Mouse (Mus musculus): ENCODE measurements around the gene Gdpgp1.

Gdpgp1 gene

GRCm38 (mm10) chr7:80232489-80233029, at the start of gene Gdpgp1, which contains the start of gene Cib1:
Gdpgp1 (plus strand) TSS chr7:80232865.
Cib1 (minus strand) TSS chr7:80232813.
- DNase-seq (ENCODE audit: low spot score), result peak; percentile 98

GRCm38 (mm10) chr7:80183466-80183865, 49.2 kb upstream of the Gdpgp1 start:
- DNase-seq (ENCODE audit: low spot score), result no peak

- DNase-seq (ENCODE audit: low spot score), result no peak
Observed at GRCm38 (mm10) chr7:80183969-80184368, 48.7 kb upstream of the Gdpgp1 start.

GRCm38 (mm10) chr7:80184551-80184950, 48.1 kb upstream of the Gdpgp1 start:
- no peak for DNase-seq (ENCODE audit: low spot score)

GRCm38 (mm10) chr7:80184968-80185367, 47.7 kb upstream of the Gdpgp1 start:
- peak; percentile 59 for DNase-seq (ENCODE audit: low spot score)

- peak; percentile 90 for DNase-seq (ENCODE audit: low spot score)
Observed at GRCm38 (mm10) chr7:80186021-80186420, 46.6 kb upstream of the Gdpgp1 start.

- DNase-seq (ENCODE audit: low spot score), result peak; percentile 91
Observed at GRCm38 (mm10) chr7:80186531-80187296, 46.0 kb upstream of the Gdpgp1 start, which contains the start of gene Sema4b. Sema4b (plus strand) TSS chr7:80186841.

- no peak for DNase-seq (ENCODE audit: low spot score)
Observed at GRCm38 (mm10) chr7:80187501-80187900, 45.2 kb upstream of the Gdpgp1 start.

- DNase-seq (ENCODE audit: low spot score), result no peak
Observed at GRCm38 (mm10) chr7:80188579-80189125, 44.0 kb upstream of the Gdpgp1 start.

GRCm38 (mm10) chr7:80189147-80189933, 43.3 kb upstream of the Gdpgp1 start:
- no peak for DNase-seq (ENCODE audit: low spot score)

GRCm38 (mm10) chr7:80191455-80191854, 41.2 kb upstream of the Gdpgp1 start:
- DNase-seq (ENCODE audit: low spot score), result peak; percentile 53

- DNase-seq (ENCODE audit: low spot score), result peak; percentile 90
Observed at GRCm38 (mm10) chr7:80192226-80193061, 40.2 kb upstream of the Gdpgp1 start.

GRCm38 (mm10) chr7:80193941-80194739, 38.5 kb upstream of the Gdpgp1 start:
- no peak for DNase-seq (ENCODE audit: low spot score)

GRCm38 (mm10) chr7:80195146-80195545, 37.5 kb upstream of the Gdpgp1 start:
- no peak for DNase-seq (ENCODE audit: low spot score)

- DNase-seq (ENCODE audit: low spot score), result no peak
Observed at GRCm38 (mm10) chr7:80195576-80196263, 36.9 kb upstream of the Gdpgp1 start.

GRCm38 (mm10) chr7:80197371-80197770, 35.3 kb upstream of the Gdpgp1 start:
- DNase-seq (ENCODE audit: low spot score), result peak; percentile 23

GRCm38 (mm10) chr7:80197941-80198778, 34.5 kb upstream of the Gdpgp1 start:
- peak; percentile 94 for DNase-seq (ENCODE audit: low spot score)

- DNase-seq (ENCODE audit: low spot score), result no peak
Observed at GRCm38 (mm10) chr7:80198863-80199262, 33.8 kb upstream of the Gdpgp1 start.

GRCm38 (mm10) chr7:80199286-80199685, 33.4 kb upstream of the Gdpgp1 start:
- no peak for DNase-seq (ENCODE audit: low spot score)
